Mouse (Mus musculus): Measurements from ENCODE around the gene Ipo4. TPM values are rescaled to one million over a fixed set of nuclear protein-coding genes. Genes with fewer than 3 reads are reported as not detected.

Ipo4 gene
- total RNA-seq, 2 experiments from 2014 or later: 3.7 to 7.0 TPM

GRCm38 (mm10) chr14:55592226-55592625, 43.5 kb downstream of the Ipo4 start:
- peak; percentile 10 for ATAC-seq (replicated peaks; ENCODE audit: low FRiP score, poor library complexity, severe bottlenecking)

GRCm38 (mm10) chr14:55591331-55591891, 44.3 kb downstream of the Ipo4 start, which contains the start of gene Rnf31:
Rnf31 (plus strand) TSS chr14:55591708.
- ATAC-seq (replicated peaks; ENCODE audit: low FRiP score, poor library complexity, severe bottlenecking): peak; percentile 87

- peak; percentile 82 for ATAC-seq (replicated peaks; ENCODE audit: low FRiP score, poor library complexity, severe bottlenecking)
Observed at GRCm38 (mm10) chr14:55590748-55591330, 44.9 kb downstream of the Ipo4 start, which contains the start of gene Psme2. Psme2 (minus strand) TSS chr14:55591113.

- ATAC-seq (replicated peaks; ENCODE audit: low FRiP score, poor library complexity, severe bottlenecking): no peak
Observed at GRCm38 (mm10) chr14:55589771-55590448, 45.8 kb downstream of the Ipo4 start.

- no peak for ATAC-seq (replicated peaks; ENCODE audit: low FRiP score, poor library complexity, severe bottlenecking)
Observed at GRCm38 (mm10) chr14:55589271-55589670, 46.5 kb downstream of the Ipo4 start.

GRCm38 (mm10) chr14:55586149-55586548, 49.6 kb downstream of the Ipo4 start:
- ATAC-seq (replicated peaks; ENCODE audit: low FRiP score, poor library complexity, severe bottlenecking): peak; percentile 43

- peak; percentile 29 for ATAC-seq (replicated peaks; ENCODE audit: low FRiP score, poor library complexity, severe bottlenecking)
Observed at GRCm38 (mm10) chr14:55585566-55585960, 50.2 kb downstream of the Ipo4 start.

- peak; percentile 90 for ATAC-seq (replicated peaks; ENCODE audit: low FRiP score, poor library complexity, severe bottlenecking)
Observed at GRCm38 (mm10) chr14:55584702-55585565, 50.8 kb downstream of the Ipo4 start, which contains the start of gene Emc9. Emc9 (minus strand) TSS chr14:55585302.

- no peak for ATAC-seq (replicated peaks; ENCODE audit: low FRiP score, poor library complexity, severe bottlenecking)
Observed at GRCm38 (mm10) chr14:55584303-55584701, 51.5 kb downstream of the Ipo4 start.

- ATAC-seq (replicated peaks; ENCODE audit: low FRiP score, poor library complexity, severe bottlenecking): no peak
Observed at GRCm38 (mm10) chr14:55581981-55582681, 53.6 kb downstream of the Ipo4 start.

- no peak for ATAC-seq (replicated peaks; ENCODE audit: low FRiP score, poor library complexity, severe bottlenecking)
Observed at GRCm38 (mm10) chr14:55580731-55581130, 55.0 kb downstream of the Ipo4 start.

GRCm38 (mm10) chr14:55579511-55580496, 56.0 kb downstream of the Ipo4 start:
- no peak for ATAC-seq (replicated peaks; ENCODE audit: low FRiP score, poor library complexity, severe bottlenecking)

- peak; percentile 62 for ATAC-seq (replicated peaks; ENCODE audit: low FRiP score, poor library complexity, severe bottlenecking)
Observed at GRCm38 (mm10) chr14:55578668-55579269, 57.0 kb downstream of the Ipo4 start.

GRCm38 (mm10) chr14:55577871-55578667, 57.7 kb downstream of the Ipo4 start, which contains the start of gene Psme1:
Psme1 (plus strand) TSS chr14:55578123.
- ATAC-seq (replicated peaks; ENCODE audit: low FRiP score, poor library complexity, severe bottlenecking): peak; percentile 78

GRCm38 (mm10) chr14:55576376-55576775, 59.4 kb downstream of the Ipo4 start:
- no peak for ATAC-seq (replicated peaks; ENCODE audit: low FRiP score, poor library complexity, severe bottlenecking)

- no peak for ATAC-seq (replicated peaks; ENCODE audit: low FRiP score, poor library complexity, severe bottlenecking)
Observed at GRCm38 (mm10) chr14:55575711-55576110, 60.0 kb downstream of the Ipo4 start.

Measured in erythroblast, adult 5-6 weeks (primary cell).